Mouse (Mus musculus): ENCODE results near the gene Tcte1.

Tcte1 gene

DNA sequence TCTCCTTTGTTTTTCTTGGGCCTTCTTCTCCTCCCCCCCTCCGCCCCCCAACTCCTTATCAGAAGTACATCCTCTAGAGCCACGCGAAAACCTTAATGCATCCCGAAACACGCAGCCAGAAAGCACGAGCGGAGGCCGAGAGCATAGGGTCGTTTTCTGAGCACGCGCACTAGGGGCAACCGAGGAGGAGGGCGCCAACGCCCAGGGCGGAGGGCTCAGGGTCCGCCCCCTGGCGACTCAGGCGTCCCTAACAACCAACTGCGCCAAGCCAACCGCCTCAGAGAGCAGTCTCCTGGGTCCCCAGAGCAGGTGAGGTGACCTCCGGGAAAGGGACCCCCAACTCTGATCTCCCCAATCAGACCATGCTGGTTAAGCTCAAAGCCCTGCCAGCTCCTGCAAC is at the start of gene Tcte1:
Gene Tcte1 (plus strand): TSS at position 172 of the 400 bp plus-strand sequence.
- no peak for DNase-seq (ENCODE audit: low spot score)

DNA sequence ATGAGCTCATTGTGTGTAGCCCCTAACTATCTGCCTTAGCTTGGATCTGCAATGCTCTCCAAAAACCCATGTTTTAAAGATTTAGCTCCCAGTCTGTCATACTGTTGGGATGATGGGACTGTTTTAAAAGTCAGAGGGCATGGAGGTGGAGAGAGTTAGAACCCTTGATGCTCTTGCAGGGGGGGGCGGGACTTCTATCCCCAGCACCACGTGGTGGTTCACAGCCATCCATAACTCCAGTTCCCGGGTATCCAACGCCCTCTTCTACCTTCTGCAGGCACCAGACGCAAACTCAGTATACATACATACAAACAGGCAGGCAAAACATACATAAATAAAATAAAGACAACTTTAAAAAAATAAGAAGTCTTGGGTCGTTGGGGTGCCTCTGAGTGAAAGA is 49.6 kb upstream of the Tcte1 start:
- no peak for DNase-seq (ENCODE audit: low spot score)

- DNase-seq (ENCODE audit: low spot score): no peak
These were observed 49.1 kb upstream of the Tcte1 start for GRCm38 (mm10) chr17:45474146-45474545.

DNA sequence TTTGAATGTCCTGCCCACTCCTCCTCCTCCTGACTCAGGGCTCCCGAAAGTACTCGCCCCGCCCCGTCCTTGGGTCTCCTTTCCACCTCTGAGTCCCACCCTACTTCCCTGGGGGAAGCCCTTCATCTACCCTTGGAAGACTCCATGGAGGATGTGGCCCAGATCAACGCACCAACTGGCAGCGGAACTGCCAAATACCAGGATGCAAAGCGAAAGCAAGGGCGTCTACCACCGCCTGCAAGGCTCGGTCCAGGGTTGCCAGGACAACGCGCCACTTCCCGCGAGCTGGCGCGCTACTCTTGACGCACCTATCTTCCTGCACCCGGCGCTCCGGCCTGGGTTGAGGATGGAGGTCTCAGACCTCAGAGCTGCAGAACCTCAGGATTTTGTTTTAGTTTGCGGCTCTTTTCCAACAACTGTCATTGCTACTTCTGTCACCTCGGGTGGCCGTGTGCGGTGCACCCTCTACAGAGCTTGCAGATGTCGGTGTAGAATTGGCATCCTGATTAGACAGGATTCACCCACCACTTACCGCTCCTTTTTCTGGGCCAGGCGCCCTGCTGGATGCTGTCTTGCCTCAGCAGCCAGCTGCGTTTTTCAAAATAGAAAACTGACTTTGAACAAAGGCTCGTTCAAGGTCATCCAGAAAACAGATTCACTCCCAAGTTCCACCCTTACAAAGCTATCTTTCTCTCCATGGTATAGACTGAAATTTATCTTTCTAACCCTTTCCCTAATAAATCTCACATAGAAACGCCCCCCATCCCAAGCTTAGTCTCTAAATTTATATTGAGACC is 48.4 kb upstream of the Tcte1 start, which contains the start of gene Spats1:
Gene Spats1 (minus strand): TSS at position 747 of the 797 bp plus-strand sequence.
- DNase-seq (ENCODE audit: low spot score): peak; percentile 82

DNA sequence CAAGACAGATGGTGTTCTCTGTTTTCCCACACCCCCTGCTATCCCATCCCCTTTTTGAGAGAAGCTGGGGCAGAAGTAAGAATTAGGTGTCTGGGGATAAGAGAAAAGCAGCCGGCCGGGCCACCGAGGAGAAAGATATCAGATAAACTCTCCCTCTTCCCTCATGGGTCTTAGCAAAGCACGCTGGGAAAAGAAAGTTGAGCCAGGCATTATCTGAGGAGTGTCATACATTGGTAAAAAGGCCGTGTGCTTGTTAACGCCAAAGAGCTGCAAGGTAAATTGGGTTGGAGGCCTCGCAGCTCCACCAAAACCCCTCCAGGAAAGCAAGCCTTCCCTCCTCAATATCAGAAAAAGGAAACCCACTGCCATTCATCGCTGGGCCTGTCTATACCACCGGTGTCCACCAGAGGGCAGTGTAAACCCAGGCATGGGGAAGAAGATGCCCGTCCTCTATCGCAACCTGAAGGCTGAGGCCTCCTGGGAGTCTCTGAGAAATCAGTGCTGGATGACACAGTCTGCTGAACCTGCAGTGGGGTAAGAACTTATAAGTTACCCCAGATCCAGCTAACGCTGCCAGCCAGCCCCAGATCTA is 44.9 kb upstream of the Tcte1 start:
- peak; percentile 61 for DNase-seq (ENCODE audit: low spot score)

DNA sequence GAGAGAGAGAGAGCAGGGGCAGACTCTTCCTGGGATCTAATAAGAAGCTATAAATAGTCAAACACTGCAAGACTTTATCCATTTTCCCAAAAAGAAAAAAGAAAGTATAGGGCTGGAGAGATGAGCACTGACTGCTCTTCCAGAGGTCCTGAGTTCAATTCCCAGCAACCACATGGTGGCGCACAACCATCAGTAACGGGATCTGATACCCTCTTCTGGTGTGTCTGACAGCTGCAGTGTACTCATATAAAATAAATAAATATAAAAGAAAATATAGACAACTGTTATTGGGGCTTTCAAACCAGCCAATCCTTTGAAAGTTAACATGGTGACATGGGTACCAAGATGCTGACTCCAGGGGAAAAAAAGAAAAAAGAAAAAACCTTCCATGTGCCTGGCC is 42.8 kb upstream of the Tcte1 start:
- DNase-seq (ENCODE audit: low spot score): no peak

- no peak for DNase-seq (ENCODE audit: low spot score)
These were observed 37.7 kb upstream of the Tcte1 start for GRCm38 (mm10) chr17:45485581-45485980.

GRCm38 (mm10) chr17:45487216-45487615 is 36.0 kb upstream of the Tcte1 start:
- no peak for DNase-seq (ENCODE audit: low spot score)

DNA sequence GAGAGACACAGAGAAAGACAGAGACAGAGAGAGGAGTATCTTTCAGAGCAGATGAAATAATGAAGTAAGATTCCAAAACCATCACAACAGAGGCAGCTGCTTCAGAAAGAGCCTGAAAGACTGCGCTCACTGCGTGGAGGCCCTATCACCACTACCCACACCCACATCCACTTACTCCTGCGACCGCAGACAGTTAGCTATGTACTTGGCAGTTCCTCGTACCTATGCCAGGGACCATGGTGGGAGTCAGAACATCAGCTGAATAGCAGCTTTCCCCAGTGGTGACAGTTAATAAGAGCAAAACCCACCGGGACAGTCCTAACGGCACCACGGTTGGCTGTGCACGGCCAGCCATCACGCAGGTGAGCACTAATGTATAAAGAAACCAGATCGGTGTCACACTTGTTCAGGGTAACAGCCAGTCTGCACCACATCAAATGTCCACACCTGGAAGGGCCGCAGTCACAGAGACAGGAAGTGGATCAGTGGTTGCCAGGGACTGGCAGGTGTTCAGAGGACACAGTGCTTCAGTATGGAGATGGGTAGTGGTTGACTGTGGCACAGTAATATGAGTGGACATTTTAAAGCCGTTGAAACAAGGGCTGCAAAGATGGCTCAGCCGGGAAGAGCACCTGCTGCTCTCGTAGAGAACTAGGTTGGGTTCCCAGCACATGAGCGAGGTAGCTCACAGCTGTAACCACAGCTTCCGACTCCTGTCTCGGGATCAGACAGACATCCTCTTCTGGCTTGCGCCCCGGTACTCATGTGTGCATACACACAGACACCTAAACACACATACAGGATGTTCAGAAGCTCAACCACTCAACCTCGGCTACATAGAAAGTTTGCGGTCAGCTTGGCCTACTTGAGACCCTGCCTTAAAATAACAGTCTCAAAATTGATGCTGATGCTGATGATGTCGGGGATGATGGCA is 34.6 kb upstream of the Tcte1 start:
- DNase-seq (ENCODE audit: low spot score): no peak

GRCm38 (mm10) chr17:45489736-45490135 is 33.5 kb upstream of the Tcte1 start:
- no peak for DNase-seq (ENCODE audit: low spot score)

GRCm38 (mm10) chr17:45490532-45491154 is 32.6 kb upstream of the Tcte1 start:
- DNase-seq (ENCODE audit: low spot score): no peak

- DNase-seq (ENCODE audit: low spot score): no peak
These were observed 27.8 kb upstream of the Tcte1 start for GRCm38 (mm10) chr17:45495398-45495797.

GRCm38 (mm10) chr17:45498397-45498796 is 24.8 kb upstream of the Tcte1 start:
- no peak for DNase-seq (ENCODE audit: low spot score)

DNA sequence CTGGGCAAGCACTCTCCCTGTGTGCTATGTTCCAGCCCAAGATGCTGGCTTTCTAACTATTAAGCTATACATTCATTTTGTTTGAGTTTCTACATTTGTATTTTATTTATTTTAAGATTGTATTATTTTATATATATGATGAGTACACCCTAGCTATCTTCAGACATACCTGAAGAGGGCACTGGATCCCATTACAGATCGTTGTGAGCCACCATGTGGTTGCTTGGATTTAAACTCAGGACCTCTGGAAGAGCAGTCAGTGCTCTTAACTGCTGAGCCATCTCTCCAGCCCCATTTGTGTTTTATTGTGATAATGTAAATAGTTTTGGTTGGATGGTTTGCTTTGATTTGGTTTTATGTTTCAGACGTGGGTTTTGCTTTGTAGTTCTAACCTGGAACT is 23.7 kb upstream of the Tcte1 start:
- no peak for DNase-seq (ENCODE audit: low spot score)

DNA sequence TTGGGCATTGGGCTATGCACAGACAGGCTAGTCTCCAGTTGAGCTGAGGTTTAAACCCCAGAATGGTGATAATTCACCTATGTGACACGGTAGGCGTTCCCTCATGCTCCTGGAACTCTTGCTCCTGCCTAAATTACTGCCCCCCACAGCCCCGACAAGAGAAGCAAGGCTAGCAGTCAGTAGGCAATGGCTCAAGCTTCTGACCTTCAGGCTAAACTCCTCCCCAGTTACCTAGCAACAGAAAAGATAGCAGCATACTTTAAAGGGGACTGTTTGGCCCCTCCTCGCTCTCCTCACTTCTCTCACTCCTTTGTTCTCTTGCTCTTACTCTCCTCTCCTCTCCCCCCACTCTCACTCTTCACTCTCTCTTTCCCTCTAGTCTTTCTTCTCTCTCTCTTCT is 22.3 kb upstream of the Tcte1 start:
- no peak for DNase-seq (ENCODE audit: low spot score)

DNA sequence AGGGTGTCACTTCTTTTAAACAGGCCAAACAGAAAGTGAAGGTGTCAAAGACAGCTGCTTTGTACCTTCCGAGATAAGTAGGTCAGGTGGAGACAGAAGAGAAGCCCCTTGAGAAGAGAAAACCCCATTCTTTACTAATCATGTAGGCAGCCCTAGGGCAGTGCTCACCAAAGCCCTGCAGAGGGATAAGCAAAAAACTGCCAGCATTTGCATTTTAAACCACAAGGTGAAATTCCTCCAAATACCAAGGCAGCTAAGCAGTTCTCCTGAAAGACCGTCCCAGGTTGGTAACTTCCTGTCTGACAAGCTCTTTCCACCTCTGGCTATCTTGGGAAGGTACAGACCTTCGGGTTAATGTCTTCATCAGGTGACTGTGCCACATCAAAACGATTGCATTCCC is 20.9 kb upstream of the Tcte1 start:
- no peak for DNase-seq (ENCODE audit: low spot score)

DNA sequence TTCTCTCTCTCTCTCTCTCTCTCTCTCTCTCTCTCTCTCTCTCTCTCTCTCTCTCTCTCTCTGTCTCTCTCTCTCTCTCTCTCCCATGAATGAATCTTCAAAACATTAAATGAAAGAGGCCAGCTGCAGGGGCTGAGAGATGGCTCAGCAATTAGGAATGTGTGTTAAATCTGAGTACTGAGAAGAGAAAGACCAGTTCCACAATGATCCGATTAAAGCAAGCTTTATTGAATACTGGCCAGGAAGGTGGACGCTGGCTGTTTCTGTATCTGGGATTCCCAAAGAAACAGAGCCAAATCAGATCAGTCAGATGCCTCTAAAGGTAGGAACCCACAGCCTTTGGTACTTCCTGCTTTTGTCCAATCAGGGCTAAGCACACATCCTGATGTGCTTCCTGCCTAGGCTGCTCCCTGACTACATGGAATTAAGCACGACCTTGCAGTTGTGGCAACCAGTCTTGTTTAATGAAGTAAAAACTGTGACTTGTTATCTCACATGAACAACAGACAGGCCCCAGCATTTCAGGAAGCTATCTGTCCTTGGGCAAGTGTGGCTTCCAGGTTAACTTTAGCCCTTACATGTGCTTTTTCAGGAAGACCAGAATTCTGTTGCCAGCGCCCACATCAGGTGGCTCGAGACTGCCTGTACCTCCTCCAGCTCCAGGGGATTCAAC is 19.8 kb upstream of the Tcte1 start:
- DNase-seq (ENCODE audit: low spot score): no peak

DNA sequence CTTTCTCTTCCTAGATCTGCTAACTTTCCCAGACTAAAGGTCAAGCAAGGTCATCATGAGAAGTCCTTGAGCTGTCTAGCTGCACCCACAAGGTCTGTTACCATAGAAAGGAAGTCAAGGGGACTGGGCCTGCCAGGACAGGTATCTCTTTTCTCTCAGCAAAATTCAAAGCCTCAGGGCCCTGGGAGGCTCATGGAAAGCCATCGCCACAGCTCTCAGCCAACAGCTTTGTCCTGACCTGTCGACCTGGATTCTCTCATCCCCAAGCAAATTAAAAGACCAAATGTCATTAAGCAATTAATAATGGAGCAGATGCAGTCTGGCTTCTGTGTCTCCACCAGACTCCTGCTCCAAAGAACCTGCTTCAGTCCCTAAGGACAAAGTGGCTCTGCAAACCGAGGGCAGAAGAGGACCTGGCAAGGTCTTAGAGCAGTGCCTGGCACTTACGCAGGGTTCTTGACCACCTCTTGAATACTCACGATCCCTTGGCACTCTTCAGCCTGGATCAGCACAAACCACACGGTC is 17.2 kb upstream of the Tcte1 start:
- no peak for DNase-seq (ENCODE audit: low spot score)

GRCm38 (mm10) chr17:45506700-45507189 is 16.5 kb upstream of the Tcte1 start, which contains the start of gene Aars2:
Gene Aars2 (plus strand): TSS chr17:45506841.
- DNase-seq (ENCODE audit: low spot score): peak; percentile 85

DNA sequence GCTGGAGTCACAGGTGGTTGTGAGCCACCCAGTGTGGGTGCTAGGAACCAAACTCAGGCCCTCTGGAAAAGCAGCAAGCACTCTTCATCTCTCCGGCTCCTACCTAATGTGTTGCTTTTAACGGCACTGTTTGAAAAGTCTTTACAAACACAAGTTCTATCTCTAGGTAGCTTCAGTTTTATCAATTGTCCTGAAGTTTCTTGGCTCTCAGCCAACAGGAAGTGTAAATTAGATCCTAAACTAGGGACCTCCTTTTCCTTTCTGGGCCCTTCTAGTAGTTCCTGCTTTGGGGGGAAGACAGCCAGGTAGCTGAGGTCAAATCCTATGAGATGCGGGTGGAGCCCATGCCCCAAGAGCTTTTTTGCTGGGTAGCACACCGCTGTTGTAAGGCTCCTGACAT is 12.4 kb upstream of the Tcte1 start:
- no peak for DNase-seq (ENCODE audit: low spot score)

DNA sequence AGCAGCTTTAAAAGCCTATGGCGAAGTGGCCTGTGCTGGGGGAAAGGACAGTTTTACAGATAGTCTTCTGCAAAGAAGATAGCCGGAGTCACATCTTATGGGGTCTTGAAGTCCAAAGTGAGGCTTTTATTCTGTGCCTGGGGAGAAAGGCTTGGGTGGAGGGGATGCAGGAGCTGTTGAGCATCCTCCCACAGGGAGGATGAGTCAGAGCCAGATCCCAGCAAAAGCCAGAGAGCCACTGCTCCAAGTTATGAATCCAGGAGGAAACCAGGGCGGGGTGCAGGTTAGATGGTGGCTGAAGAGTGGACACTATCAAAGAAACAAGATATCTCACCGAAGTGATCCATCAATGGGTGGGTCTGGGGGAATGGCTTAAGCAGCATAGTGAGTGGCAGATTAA is 11.5 kb upstream of the Tcte1 start:
- DNase-seq (ENCODE audit: low spot score): no peak
